9 mouse cellular contexts compared by ENCODE assay signal in genomic region chr7:100637657-100638056, GRCm38 (mm10). TPM values are rescaled to one million over a fixed set of nuclear protein-coding genes. Genes with fewer than 3 reads are reported as not detected.
DNase-seq lines count a peak whose midpoint lies in the region; ATAC-seq and TF ChIP-seq lines count a peak whose summit lies in the region.
"Had no signal": no experiment of that assay in that cellular context is flagged by ENCODE, and none has a peak within 500 bp of the region (broad histone marks: within the 10 kb centered on the region; RNA-seq: fewer than 3 reads in every experiment).

No protein-coding gene starts in this region.

- H3K9me3 ChIP-seq in kidney, embryonic 16.5 days (ENCODE audit: low read length), result no peaks in the 10 kb centered on the region
- no peaks in the 10 kb centered on the region for H3K9me3 ChIP-seq in MEL (replicated peaks; ENCODE audit: insufficient read depth, low read length)
- H3K9me3 ChIP-seq: liver, embryonic 13.5 days had no signal

- no peak for ATAC-seq in kidney, embryonic 16.5 days (ENCODE audit: low FRiP score, low TSS enrichment)
- ATAC-seq in common myeloid progenitor, adult 5-6 weeks (replicated peaks; ENCODE audit: low read depth, poor library complexity, severe bottlenecking), result peak; percentile 83
- peak; percentile 78 for ATAC-seq in megakaryocyte-erythroid progenitor cell, adult 5-6 weeks (replicated peaks; ENCODE audit: low FRiP score, low TSS enrichment, poor library complexity, severe bottlenecking)
- no peak for ATAC-seq in inflammation-experienced regulatory T-cells, adult 6 months

- peak; percentile 41 to 75 (median 47) for TF ChIP-seq CTCF in MEL (IDR thresholded peaks at IDR 0.05 in 2 of 3, conservative IDR thresholded peaks at IDR 0.05 in 1 of 3; ENCODE audit: control insufficient read depth in 1 of 3, insufficient read depth in 1 of 3, low read depth in 2 of 3, low read length in 3 of 3, poor library complexity in 1 of 3, severe bottlenecking in 1 of 3)

- no peak overlapping the region for H3K4me2 ChIP-seq in kidney, embryonic 16.5 days (replicated peaks; ENCODE audit: low read depth, low read length)
- H3K4me2 ChIP-seq: liver, embryonic 13.5 days had no signal

- no peak for TF ChIP-seq EP300 in MEL (IDR thresholded peaks at IDR 0.05; ENCODE audit: low read depth in 1 of 2, low read length in 2 of 2)

- 0% methylated on average over 1 of the region's 1 CpGs for WGBS in kidney, embryonic 16.5 days

- H3K36me3 ChIP-seq in kidney, embryonic 16.5 days (ENCODE audit: insufficient read depth, low read length), result peaks cover 12% of the 10 kb centered on the region
- H3K36me3 ChIP-seq in MEL (ENCODE audit: control insufficient read depth in 1 of 2, insufficient read depth in 2 of 2, low read length in 2 of 2), result peaks cover 2% of the 10 kb centered on the region in 2 experiments; a peak in 3 of 4 replicates

- H3K27ac ChIP-seq in kidney, embryonic 16.5 days (ENCODE audit: low read length), result no peak overlapping the region
- no peak overlapping the region for H3K27ac ChIP-seq in MEL (ENCODE audit: control insufficient read depth, low read depth, low read length)
- H3K27ac ChIP-seq: liver, embryonic 13.5 days had no signal

- DNase-seq in kidney, adult 8-10 months, result peak; percentile 11 to 35
- peak; percentile 74 for DNase-seq in MEL (ENCODE audit: low read depth, low spot score)
- DNase-seq in neural tube, embryonic 10.5 days (ENCODE audit: extremely low spot score, low spot score), result no peak
- DNase-seq in right cerebral cortex, postnatal 14 days, result no peak
- DNase-seq: liver, embryonic 13.5 days had no signal

- H3K4me3 ChIP-seq in kidney, embryonic 16.5 days (ENCODE audit: low read length), result no peak overlapping the region
- H3K4me3 ChIP-seq in MEL (ENCODE audit: control insufficient read depth in 1 of 2, insufficient read depth in 1 of 2, low read depth in 2 of 2, low read length in 2 of 2), result no peak overlapping the region
- H3K4me3 ChIP-seq: liver, embryonic 13.5 days had no signal

- no peaks in the 10 kb centered on the region for H3K27me3 ChIP-seq in kidney, embryonic 16.5 days (ENCODE audit: insufficient read depth, low read length)
- H3K27me3 ChIP-seq in MEL (ENCODE audit: control insufficient read depth in 1 of 2, insufficient read depth in 2 of 2, low read length in 2 of 2), result no peaks in the 10 kb centered on the region
- H3K27me3 ChIP-seq: liver, embryonic 13.5 days had no signal

- H3K4me1 ChIP-seq in kidney, embryonic 16.5 days (ENCODE audit: insufficient read depth, low read length), result no peaks in the 10 kb centered on the region
- peaks cover 0 to under 1% of the 10 kb centered on the region in 2 experiments; a peak in 1 of 4 replicates for H3K4me1 ChIP-seq in MEL (ENCODE audit: control insufficient read depth in 1 of 2, insufficient read depth in 2 of 2, low read length in 2 of 2)
- H3K4me1 ChIP-seq: liver, embryonic 13.5 days had no signal

- no peak overlapping the region for H3K9ac ChIP-seq in kidney, embryonic 16.5 days (replicated peaks; ENCODE audit: low read length)
- H3K9ac ChIP-seq in MEL (ENCODE audit: control insufficient read depth, low read depth, low read length, poor library complexity, severe bottlenecking), result no peak overlapping the region
- H3K9ac ChIP-seq: liver, embryonic 13.5 days had no signal

- peak; percentile 51 for TF ChIP-seq RAD21 in MEL (IDR thresholded peaks at IDR 0.05; ENCODE audit: low read depth, low read length)

- H3K79me2 ChIP-seq in MEL (ENCODE audit: control insufficient read depth, insufficient read depth, low read length, poor library complexity), result no peaks in the 10 kb centered on the region

- TF ChIP-seq POLR2A in MEL (IDR thresholded peaks at IDR 0.05; ENCODE audit: control insufficient read depth in 1 of 2, insufficient read depth in 1 of 2, low read depth in 1 of 2, low read length in 2 of 2, poor library complexity in 1 of 2), result no peak

TF ChIP-seq in MEL, 35 proteins besides CTCF, POLR2A, EP300 and RAD21:
- TF ChIP-seq TBP (IDR thresholded peaks at IDR 0.05; ENCODE audit: low read depth, low read length) (no peak), USF1 (IDR thresholded peaks at IDR 0.05; ENCODE audit: low read depth, low read length) (no peak), BHLHE40 (IDR thresholded peaks at IDR 0.05; ENCODE audit: borderline replicate concordance, low read depth, low read length) (no peak), JUND (IDR thresholded peaks at IDR 0.05; ENCODE audit: low read depth, low read length) (no peak), MXI1 (IDR thresholded peaks at IDR 0.05; ENCODE audit: low read depth, low read length) (no peak), NRF1 (IDR thresholded peaks at IDR 0.05; ENCODE audit: insufficient read depth, low read depth, low read length, poor library complexity, severe bottlenecking) (no peak), MYC (IDR thresholded peaks at IDR 0.05; ENCODE audit: low read depth, low read length) (no peak), ZC3H11A (IDR thresholded peaks at IDR 0.05; ENCODE audit: low read depth, low read length) (peak; percentile 17; the same call in 1 of the 2 replicates), NELFE (IDR thresholded peaks at IDR 0.05; ENCODE audit: low read depth, low read length) (no peak), ETS1 (IDR thresholded peaks at IDR 0.05; ENCODE audit: low read depth, low read length) (no peak), SMC3 (IDR thresholded peaks at IDR 0.05; ENCODE audit: low read depth, low read length) (peak; percentile 81), RCOR1 (IDR thresholded peaks at IDR 0.05; ENCODE audit: low read depth, low read length) (no peak), UBTF (IDR thresholded peaks at IDR 0.05; ENCODE audit: borderline replicate concordance, insufficient read depth, low read depth, low read length) (no peak)
TF ChIP-seq in MEL: peak in this region for 2.

RNA-seq across cellular contexts. Expression of gene Plekhb1, which starts 24.6 kb away (rescaled TPM):
- 4.3 and 4.9 TPM in 2 replicates for polyA plus RNA-seq in kidney, embryonic 16.5 days (2015; fragmentation: Nextera tagmentation; extraction: Ambion mirVana)
- 0.07 and 0.12 TPM in 2 replicates for total RNA-seq in MEL (2012; rRNA removed)
- under 1 TPM in 1 of 2 experiments, not detected in 1; 0.40 TPM for polyA plus RNA-seq in MEL (2012; ENCODE audit: insufficient read depth in 1 of 2, insufficient read length in 2 of 2, low read depth in 1 of 2, low replicate concordance in 2 of 2, missing spikeins in 1 of 2)
- total RNA-seq in common myeloid progenitor, adult 5-6 weeks (2017), result 0.15 and 0.37 TPM in 2 replicates
- not detected in 2 replicates for total RNA-seq in megakaryocyte-erythroid progenitor cell, adult 5-6 weeks (2014; fragmentation: Nextera tagmentation)
- total RNA-seq in megakaryocyte-erythroid progenitor cell, adult 5-6 weeks (2017), result 0.05 TPM in 1 of 2 replicates, not detected in the other
- polyA plus RNA-seq in inflammation-experienced regulatory T-cells, adult 6 months (2017; shearing (Covaris generic)), result under 1 TPM in 2 of 3 experiments, not detected in 1; 0.13 to 0.20 TPM

RNA-seq across cellular contexts. Expression of gene Mrpl48, which starts 29.6 kb away (rescaled TPM):
- polyA plus RNA-seq in kidney, embryonic 16.5 days (2015; fragmentation: Nextera tagmentation; extraction: Ambion mirVana), result 81.5 and 82.3 TPM in 2 replicates
- 39.5 and 45.5 TPM in 2 replicates for total RNA-seq in MEL (2012; rRNA removed)
- 10 to 100 TPM in 1 of 2 experiments, not detected in 1; 67.3 TPM for polyA plus RNA-seq in MEL (2012; ENCODE audit: insufficient read depth in 1 of 2, insufficient read length in 2 of 2, low read depth in 1 of 2, low replicate concordance in 2 of 2, missing spikeins in 1 of 2)
- total RNA-seq in common myeloid progenitor, adult 5-6 weeks (2017), result 70.3 and 84.2 TPM in 2 replicates
- total RNA-seq in megakaryocyte-erythroid progenitor cell, adult 5-6 weeks (2014; fragmentation: Nextera tagmentation), result 50.3 and 57.1 TPM in 2 replicates
- 93.1 and 138 TPM in 2 replicates for total RNA-seq in megakaryocyte-erythroid progenitor cell, adult 5-6 weeks (2017)
- polyA plus RNA-seq in inflammation-experienced regulatory T-cells, adult 6 months (2017; shearing (Covaris generic)), result 10 to 100 TPM; 62.3 to 77.2 (median 72.0) TPM

RNA-seq across cellular contexts. Expression of gene Rab6a, which starts 30.4 kb away (rescaled TPM):
- 88.3 and 91.1 TPM in 2 replicates for polyA plus RNA-seq in kidney, embryonic 16.5 days (2015; fragmentation: Nextera tagmentation; extraction: Ambion mirVana)
- 43.2 and 45.1 TPM in 2 replicates for total RNA-seq in MEL (2012; rRNA removed)
- polyA plus RNA-seq in MEL (2012; ENCODE audit: insufficient read depth in 1 of 2, insufficient read length in 2 of 2, low read depth in 1 of 2, low replicate concordance in 2 of 2, missing spikeins in 1 of 2), result 10 to 100 TPM; 58.4 to 92.8 TPM
- 53.2 and 58.1 TPM in 2 replicates for total RNA-seq in common myeloid progenitor, adult 5-6 weeks (2017)
- 35.0 and 46.8 TPM in 2 replicates for total RNA-seq in megakaryocyte-erythroid progenitor cell, adult 5-6 weeks (2014; fragmentation: Nextera tagmentation)
- total RNA-seq in megakaryocyte-erythroid progenitor cell, adult 5-6 weeks (2017), result 50.5 and 53.1 TPM in 2 replicates
- polyA plus RNA-seq in inflammation-experienced regulatory T-cells, adult 6 months (2017; shearing (Covaris generic)), result 10 to 100 TPM; 12.0 to 13.4 (median 12.4) TPM

Comparison
In these comparisons a context has a peak if more than half of its experiments do, and no peak if none do; other contexts are left out.
1. DNase-seq: peak in kidney, adult 8-10 months (2 of 2) and MEL (single experiment); none in neural tube, embryonic 10.5 days (single experiment) and right cerebral cortex, postnatal 14 days (single experiment).
2. ATAC-seq: peak in common myeloid progenitor, adult 5-6 weeks (single experiment) and megakaryocyte-erythroid progenitor cell, adult 5-6 weeks (single experiment); none in kidney, embryonic 16.5 days (single experiment) and inflammation-experienced regulatory T-cells, adult 6 months (single experiment).